Mouse (Mus musculus) inflammation-experienced regulatory T-cells, adult 6 months (primary cell): ENCODE results near the gene Tiparp. TPM values are rescaled to one million over a fixed set of nuclear protein-coding genes. Genes with fewer than 3 reads are reported as not detected.

Experiments used
- ATAC-seq: one replicate; pipeline ENCODE4 v1.8.0; 2017
- polyA plus RNA-seq, 3 experiments: library from polyadenylated mRNA; unstranded; fragments of 100-300 nt; shearing (Covaris generic); gene quantifications; one replicate each; pipeline ENCODE4 v1.2.1; 2017

Gene Tiparp
- polyA plus RNA-seq, 3 experiments from 2014 or later = 3.2 to 9.1 (median 7.9) TPM

DNA sequence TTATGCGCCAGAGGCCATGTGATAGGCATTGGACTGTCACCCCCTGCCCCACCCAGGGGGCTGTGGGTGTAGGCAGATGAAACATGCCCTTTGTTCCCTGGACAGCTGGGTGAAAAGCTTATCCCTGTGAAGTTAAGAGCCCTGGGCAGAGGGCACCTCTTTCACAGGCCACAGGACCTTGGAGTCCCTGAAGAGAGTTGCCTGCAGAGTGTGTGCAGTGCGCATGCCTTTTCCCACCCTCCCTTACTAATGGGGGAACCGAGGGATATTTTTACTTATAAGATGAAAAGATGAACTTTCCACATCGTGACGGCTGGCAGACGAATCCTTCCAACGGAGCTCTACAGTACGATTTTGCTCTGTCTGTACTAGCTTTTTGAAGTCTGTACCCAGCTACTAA is 57.1 kb downstream of the Tiparp start:
- no peak for ATAC-seq

DNA sequence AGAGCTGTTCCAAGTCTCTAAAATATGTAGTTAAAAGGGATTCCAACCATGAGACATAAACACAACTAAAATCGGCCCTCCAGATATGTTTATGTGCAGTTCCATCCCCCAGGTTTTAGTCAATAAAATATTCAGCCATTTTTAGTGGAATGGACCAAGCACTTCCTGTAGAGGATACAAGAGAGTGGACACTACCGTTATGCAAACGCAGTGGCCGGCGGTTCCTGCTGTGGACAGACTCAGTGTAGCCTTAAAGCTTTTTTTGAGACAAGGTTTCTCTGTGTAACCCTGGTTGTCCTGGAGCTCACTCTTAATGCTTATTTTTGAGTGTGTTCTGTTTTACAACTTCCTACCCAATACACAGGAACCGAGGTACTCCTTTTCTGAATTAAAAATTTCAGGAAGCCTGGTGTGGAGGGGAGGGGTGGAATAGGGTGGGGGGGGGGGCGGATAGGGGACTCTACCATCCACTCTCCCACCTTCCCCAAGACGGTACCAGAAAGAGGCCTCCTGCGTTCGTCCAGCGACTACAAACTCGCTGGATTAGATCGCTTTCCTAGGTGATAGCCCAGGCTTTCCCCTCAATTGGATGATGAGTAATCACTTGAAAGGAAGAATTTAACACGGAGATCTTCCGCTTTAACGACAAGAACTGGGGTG is 57.7 kb downstream of the Tiparp start:
- no peak for ATAC-seq

DNA sequence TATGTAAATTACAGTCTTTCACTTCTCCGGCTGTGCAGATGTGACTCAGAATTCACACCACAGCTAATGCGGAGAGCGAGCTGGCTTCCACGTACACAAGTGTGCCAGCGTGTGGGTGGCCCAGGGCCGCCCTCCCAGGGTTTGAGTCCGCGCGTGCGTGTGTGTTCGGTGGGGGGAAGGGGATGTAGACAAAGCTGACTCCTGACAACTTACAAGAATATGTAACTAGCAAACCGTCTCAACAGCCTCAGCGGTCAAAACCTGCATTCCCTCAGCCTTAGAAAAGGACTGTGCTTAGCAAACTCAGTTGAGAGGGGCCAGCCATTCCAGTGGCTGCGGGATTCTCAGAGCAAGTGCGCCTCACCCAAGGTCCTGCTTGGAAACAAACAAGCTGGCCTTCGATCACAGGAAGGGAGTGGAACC is 58.3 kb downstream of the Tiparp start:
- peak; percentile 90 for ATAC-seq

DNA sequence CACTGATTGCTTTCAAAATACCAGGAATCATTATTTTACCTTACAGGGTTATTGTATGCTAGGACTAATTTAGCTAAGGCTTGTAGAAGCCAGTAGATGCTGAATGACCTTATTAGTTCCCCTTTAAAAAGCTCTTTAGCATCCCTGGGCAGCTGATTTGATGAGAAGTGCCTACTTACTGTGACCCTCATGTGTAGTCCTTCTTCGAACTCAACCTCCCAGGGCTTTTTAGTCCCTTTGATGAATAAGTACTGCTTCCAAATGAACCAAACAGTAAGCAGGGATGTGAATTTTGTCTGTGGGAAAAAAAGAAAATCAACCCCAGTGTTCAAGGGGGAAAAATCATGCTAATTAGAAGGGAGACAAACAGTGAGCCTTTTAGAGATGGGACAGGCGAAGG is 58.8 kb downstream of the Tiparp start:
- ATAC-seq = no peak

DNA sequence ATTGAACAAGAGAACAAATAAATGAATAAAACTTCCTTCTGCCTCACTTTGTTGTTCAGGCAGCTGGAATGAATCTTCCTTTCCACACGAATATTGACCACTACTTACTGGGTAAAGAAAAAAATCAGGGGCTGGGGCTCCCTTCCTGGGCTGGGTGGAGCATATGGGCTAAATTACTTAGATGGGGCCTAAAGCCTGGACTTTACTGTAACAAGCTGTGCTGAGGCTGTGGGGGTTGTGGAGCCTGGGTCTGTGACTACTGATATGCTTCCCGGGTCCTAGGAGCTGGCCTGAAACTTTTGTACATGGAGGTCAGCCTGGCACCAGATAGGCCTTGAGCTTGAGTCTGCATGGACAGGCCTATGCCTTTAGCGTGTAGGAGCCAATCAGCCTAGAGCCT is 60.2 kb downstream of the Tiparp start:
- no peak for ATAC-seq

DNA sequence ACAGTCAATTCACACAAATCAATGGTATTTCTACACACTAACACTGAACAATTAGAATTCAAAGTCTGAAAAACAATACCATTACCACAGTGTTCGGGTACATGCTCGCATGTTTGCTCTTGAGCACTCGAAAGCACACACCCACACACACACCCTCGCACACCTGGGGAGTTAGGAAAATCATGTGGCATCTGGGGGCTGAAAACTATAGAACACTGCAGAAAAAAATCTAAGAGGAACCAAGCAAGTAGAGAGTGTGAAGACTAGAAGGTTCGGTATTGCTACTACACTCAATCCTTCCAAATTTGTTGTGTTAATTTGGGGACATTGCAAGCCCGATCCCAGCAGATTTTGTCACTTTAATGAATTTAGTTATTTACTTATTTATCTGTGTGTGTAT is 64.6 kb downstream of the Tiparp start:
- ATAC-seq = no peak

DNA sequence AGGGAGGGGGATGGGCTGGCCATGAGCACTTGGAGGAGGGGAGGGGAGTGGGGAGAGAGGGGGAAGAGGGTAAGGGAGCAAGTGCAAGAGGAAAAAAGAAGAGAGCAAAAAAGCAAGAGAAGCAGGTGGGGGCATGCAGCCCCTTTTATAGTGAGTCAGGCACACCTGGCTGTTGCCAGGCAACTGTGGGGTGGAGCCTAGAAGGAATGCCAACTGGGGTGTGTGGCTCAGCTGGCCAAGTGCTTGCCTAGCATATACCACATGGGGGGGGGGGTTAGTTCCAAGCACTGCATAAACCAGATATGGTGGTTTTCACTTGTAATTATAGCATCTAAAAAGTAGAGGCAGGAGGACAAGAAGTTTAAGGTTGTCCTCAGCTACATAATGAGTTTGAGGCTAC is 66.3 kb downstream of the Tiparp start:
- no peak for ATAC-seq

DNA sequence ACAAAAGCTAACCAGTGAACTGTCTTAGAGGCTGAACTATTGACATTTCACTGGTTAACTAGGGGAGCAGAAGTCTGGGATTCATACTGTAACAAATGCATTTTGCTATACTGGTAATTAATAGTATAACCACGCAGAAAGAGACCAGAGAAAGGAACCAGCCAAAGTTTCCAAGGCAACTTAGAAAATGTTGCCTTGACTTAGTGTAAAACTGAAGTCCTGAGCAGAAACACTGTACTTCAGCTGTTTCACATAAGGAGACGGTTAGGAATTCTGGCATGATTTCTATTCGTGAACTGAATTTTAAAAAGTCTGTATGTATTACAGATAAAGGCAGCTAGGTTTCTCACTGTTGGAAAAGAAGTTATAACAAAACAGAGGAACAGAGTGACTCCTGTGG is 67.0 kb downstream of the Tiparp start:
- no peak for ATAC-seq

DNA sequence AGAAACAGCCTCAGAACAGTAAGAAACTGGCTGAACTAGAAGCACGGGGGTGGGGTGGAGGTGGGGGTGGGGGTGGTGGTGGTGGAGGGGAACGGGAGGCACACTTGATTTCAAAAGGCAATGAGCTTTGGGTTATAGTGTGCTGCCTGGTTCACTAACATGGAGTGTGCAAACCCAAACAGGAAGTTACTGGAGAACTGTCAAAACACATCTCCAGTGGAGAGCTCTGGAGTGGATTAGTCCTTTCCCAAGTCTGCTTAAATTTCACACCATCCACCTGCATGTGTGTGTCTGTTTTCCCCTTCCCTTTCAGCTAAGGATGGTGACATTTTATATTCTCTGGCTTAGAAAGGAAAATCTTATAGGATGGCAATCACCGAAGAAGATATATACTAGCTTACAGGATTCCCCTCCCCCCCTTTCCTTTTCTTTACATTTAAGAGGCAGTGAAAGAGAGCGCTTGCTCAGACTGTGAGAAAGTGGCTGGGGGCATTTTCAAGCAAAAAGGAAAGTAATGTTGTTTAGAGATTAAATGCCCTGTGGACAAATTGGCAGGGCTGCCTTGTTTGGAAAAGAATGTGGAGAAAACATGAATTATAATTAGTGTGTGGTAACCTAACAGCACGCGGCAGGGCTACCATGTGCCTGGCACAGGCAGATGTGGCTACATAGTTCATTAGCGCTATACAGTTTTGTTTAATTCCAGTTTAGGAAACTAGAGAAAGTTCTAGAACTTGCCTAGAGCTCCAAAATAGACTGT is 70.0 kb downstream of the Tiparp start:
- ATAC-seq = no peak

DNA sequence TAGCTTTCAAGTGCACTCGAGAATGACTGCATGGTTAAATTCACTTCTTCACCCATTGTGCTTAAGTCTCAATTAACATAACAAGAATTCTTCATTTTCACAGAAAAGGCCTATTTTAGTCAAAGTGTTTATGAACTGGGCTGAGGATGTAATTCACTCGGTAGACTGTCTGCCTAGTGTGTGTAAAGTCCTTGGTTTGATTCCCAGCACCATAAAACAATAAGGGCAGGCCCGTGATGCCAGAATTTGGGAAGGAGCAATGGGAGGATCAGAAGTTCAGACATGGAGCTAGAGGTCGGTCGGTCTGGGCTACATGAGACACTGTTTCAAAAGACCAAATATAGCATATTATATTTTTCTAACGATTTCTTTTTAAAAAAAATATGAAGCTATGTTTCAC is 70.9 kb downstream of the Tiparp start:
- no peak for ATAC-seq

DNA sequence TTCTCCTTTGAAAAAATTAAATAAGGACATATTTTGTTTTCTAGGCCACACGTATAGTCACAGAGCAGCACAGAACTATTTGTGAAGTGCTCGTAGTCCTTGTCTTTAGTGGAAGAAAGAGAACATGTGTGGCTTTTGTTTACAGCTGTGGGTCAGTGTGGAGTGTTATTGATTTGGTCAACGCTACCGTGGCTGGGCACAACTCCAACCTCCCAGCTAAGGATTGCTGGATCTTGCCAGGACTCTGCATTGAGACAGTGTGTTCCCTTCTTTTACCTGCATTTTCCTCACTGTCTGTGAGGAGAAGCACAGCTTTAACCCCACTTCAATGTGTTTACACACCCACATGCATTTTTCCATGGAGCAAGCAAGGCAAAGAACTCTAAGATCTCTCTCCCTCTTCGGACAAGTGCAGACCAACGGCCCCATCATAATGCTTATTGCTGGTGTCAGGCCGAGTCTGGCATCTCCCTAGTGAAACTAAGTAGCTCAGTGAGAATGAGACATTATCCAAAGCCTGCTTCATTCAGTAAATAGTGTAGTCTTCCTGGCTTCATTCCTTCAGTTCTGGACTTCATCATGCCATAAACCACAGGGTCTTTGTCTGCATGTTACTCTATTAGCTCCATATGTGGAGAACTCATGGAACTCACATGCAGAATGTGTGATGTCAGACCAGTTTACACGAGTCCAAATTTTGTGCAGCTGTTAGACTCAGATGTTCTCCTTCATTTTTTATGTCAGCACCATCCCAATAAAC is 73.3 kb downstream of the Tiparp start:
- no peak for ATAC-seq

DNA sequence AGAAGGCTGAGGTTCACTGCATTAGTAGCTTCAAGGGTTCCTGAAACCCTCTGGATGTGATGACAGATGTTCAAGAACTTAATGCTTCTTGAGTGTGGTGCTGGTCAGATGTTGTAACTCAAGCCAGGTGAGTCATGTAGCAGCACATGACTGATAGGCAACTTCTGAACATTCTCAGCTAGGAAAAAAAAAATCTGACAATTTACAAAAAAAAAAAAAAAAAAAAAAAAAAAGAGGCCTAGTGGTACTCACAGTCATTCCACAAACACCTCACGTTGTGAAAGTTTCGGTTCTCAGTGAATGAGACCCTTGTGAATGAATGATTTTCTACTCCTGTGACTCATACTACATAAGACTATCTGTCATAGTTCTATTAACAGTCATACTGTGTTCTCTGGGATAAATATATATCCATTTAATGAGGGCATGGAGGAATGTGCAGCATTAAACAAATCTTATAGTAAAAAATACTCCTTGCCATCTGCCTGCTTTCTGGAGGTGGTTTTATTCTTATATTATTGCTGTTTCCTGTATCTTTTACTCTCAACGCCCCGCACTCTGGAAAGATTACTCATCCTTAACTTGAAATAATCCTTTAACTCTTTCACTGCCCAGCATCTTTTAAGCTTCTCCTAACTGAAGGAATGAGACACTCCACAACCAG is 75.3 kb downstream of the Tiparp start:
- no peak for ATAC-seq

Other genes starting within 250 kb of the Tiparp start
- gene Ssr3, start 135.8 kb upstream of the Tiparp start, polyA plus RNA-seq = 100 to 1,000 TPM; 122 to 180 (median 142) TPM
- gene Lekr1, start 137.8 kb downstream of the Tiparp start, polyA plus RNA-seq = under 1 TPM; 0.44 to 0.55 (median 0.49) TPM